Mouse (Mus musculus): ENCODE data around the gene Nudt16l1.

DNA sequence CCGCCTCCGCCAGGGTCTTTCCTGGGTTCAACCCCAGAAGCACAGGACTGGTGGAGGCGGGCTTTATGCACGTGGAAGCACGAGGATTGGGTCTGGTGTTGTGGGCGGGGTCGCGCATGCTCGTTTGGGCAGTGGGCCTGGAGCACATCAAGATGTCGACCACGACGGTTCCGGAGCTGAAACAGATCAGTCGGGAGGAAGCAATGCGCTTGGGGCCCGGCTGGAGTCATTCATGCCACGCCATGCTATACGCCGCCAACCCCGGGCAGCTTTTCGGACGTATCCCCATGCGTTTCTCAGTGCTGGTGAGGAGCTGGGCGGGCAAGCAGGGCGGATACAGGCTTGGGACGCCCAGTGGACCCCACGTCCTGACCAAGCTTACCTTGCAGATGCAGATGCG lies 428 bp downstream of the Nudt16l1 start:
- TF ChIP-seq CTCF (IDR thresholded peaks at IDR 0.05; ENCODE audit: control insufficient read depth, insufficient read depth, low read length), result no peak
- peak; percentile 82; the same call in 1 of the 2 replicates for TF ChIP-seq POLR2A (IDR thresholded peaks at IDR 0.05; ENCODE audit: borderline replicate concordance, control insufficient read depth, low read depth, low read length)

Data from bone marrow, adult 2 months (tissue).